Mouse (Mus musculus) midbrain, embryonic 15.5 days (tissue): ENCODE measurements at regions not wholly inside any gene's neighbourhood (a gene's known extent, or its start where the extent isn't known, plus 50 kb on each side); places are given as distances from the start of the nearest gene placed in this dataset.

ENCODE experiments used
- ATAC-seq: fragments of 200-750 bp; cut with Nextera tagmentation; replicated peaks from 2 replicates; pipeline ENCODE4 v1.8.0; 2017; ENCODE audit warnings: moderate TSS enrichment
- H3K27ac ChIP-seq: fragments of 300-500 bp; sonication (generic); 2 replicates; pipeline ENCODE4 v1.5.1; 2015; ENCODE audit warnings: mild to moderate bottlenecking, inconsistent platforms
- H3K27me3 ChIP-seq: fragments of 300-500 bp; sonication (generic); replicated peaks from 2 replicates; pipeline ENCODE4 v1.6.1; 2015; ENCODE audit warnings: inconsistent platforms
- H3K36me3 ChIP-seq: fragments of 300-500 bp; sonication (generic); replicated peaks from 2 replicates; pipeline ENCODE4 v1.6.1; 2015; ENCODE audit warnings: inconsistent platforms
- H3K4me1 ChIP-seq: fragments of 300-500 bp; sonication (generic); 2 replicates; pipeline ENCODE4 v1.6.1; 2015; ENCODE audit warnings: inconsistent platforms
- H3K4me2 ChIP-seq: fragments of 300-500 bp; sonication (generic); 2 replicates; pipeline ENCODE4 v1.6.1; 2015; ENCODE audit warnings: inconsistent platforms, mild to moderate bottlenecking, moderate library complexity
- H3K4me3 ChIP-seq: fragments of 300-500 bp; sonication (generic); 2 replicates; pipeline ENCODE4 v1.5.1; 2015; ENCODE audit warnings: mild to moderate bottlenecking, inconsistent platforms
- H3K9ac ChIP-seq: fragments of 300-500 bp; sonication (generic); 2 replicates; pipeline ENCODE4 v1.6.1; 2015; ENCODE audit warnings: mild to moderate bottlenecking, inconsistent platforms
- H3K9me3 ChIP-seq: fragments of 300-500 bp; sonication (generic); 2 replicates; pipeline ENCODE4 v1.6.1; 2016; ENCODE audit warnings: inconsistent platforms
- WGBS: fragments of 180-500 bp; shearing (Covaris S2); methylation state at CpG from one replicate; pipeline ENCODE4 v1.1.7; 2015; ENCODE audit warnings: mixed read lengths; 5-methylcytosine and 5-hydroxymethylcytosine counted together

- Histone ChIP-seq H3K9ac (no peak overlapping the region), H3K4me3 (no peak overlapping the region), H3K9me3 (no peaks in the 10 kb centered on the region), H3K36me3 (no peaks in the 10 kb centered on the region), H3K27me3 (no peaks in the 10 kb centered on the region), H3K4me2 (no peak overlapping the region), H3K4me1 (no peaks in the 10 kb centered on the region), H3K27ac (no peak overlapping the region)
- ATAC-seq: no peak
- WGBS: 91% methylated on average over 1 of the region's 1 CpGs
Measured at GRCm38 (mm10) chr15:28560035-28560434, 356.5 kb downstream of the Dnah5 start.

DNA sequence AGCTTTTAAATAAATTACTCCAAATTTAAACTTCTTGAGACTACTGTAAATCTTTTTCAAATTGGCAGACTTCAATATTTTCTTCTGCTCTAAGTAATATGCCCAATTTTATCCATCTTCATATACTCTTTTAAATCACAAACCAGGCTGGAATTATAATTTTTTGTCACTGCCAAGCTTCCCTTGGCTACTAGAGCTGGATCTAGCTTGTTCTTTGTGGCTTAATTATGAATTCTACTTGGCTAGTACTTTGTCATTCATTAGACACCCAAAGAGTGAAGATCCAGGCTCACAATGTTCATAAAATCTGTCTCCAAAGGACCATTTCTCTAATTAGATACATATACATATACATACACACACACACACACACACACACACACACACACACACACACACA, 391.7 kb downstream of the Dnah5 start:
- no peaks in the 10 kb centered on the region for H3K4me1 ChIP-seq
- H3K27me3 ChIP-seq: no peaks in the 10 kb centered on the region
- no peak for ATAC-seq
- H3K36me3 ChIP-seq: no peaks in the 10 kb centered on the region
- H3K4me2 ChIP-seq: no peak overlapping the region
- no peak overlapping the region for H3K4me3 ChIP-seq
- H3K9me3 ChIP-seq: no peaks in the 10 kb centered on the region
- H3K9ac ChIP-seq: no peak overlapping the region
- no peak overlapping the region for H3K27ac ChIP-seq

DNA sequence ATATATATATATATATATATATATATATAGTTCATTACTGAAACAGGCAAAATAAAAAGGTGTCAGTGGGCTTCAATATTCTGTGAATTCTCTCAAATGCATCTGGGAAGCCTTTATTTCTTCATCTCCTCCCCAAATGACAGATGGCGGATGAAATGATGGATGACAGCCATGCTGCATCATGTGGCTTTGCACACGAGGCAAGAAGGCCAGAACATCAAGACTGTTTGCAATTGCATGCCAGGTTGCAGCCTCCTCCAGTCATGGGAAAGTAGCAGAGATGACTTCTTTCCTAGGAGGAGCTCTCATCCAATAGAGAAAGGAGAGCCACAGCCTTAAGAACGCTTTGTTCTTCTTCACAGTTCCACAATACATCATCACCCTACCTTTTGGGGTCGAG, 392.2 kb downstream of the Dnah5 start:
- Histone ChIP-seq H3K4me2 (no peak overlapping the region), H3K9me3 (no peaks in the 10 kb centered on the region), H3K36me3 (no peaks in the 10 kb centered on the region), H3K27ac (no peak overlapping the region), H3K9ac (no peak overlapping the region), H3K4me1 (no peaks in the 10 kb centered on the region), H3K27me3 (no peaks in the 10 kb centered on the region), H3K4me3 (no peak overlapping the region)
- ATAC-seq: no peak
- 80% methylated on average over 4 of the region's 4 CpGs for WGBS

DNA sequence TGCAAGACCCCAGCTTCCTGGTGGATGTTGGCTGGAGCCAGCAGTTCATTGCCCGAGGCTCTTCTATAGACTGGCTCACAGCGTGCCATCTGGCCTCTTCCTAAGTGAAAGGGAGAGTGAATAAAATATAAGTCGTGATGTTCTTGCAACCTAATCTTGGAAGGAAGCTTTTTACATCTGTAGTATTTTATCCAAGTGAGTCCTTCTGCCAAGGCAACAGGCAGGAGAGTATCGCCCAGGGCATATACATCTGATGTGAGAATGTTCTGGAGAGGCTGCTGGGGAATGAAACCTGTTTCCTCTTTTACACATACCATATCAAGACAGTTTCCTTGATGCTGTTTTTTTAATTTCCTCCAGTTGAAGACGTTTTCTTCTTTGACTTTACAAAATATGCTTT, 396.6 kb downstream of the Dnah5 start:
- H3K9me3 ChIP-seq: no peaks in the 10 kb centered on the region
- ATAC-seq: no peak
- 73% methylated on average over 5 of the region's 5 CpGs for WGBS
- H3K4me3 ChIP-seq: no peak overlapping the region
- H3K4me1 ChIP-seq: no peaks in the 10 kb centered on the region
- no peak overlapping the region for H3K27ac ChIP-seq
- H3K36me3 ChIP-seq: no peaks in the 10 kb centered on the region
- no peaks in the 10 kb centered on the region for H3K27me3 ChIP-seq
- no peak overlapping the region for H3K4me2 ChIP-seq
- H3K9ac ChIP-seq: no peak overlapping the region

GRCm38 (mm10) chr15:28615662-28616061, 412.1 kb downstream of the Dnah5 start:
- H3K9ac ChIP-seq: no peak overlapping the region
- 82% methylated on average over 3 of the region's 3 CpGs for WGBS
- no peak overlapping the region for H3K27ac ChIP-seq
- H3K4me3 ChIP-seq: no peak overlapping the region
- no peaks in the 10 kb centered on the region for H3K4me1 ChIP-seq
- ATAC-seq: no peak
- no peaks in the 10 kb centered on the region for H3K36me3 ChIP-seq
- no peaks in the 10 kb centered on the region for H3K27me3 ChIP-seq
- no peak overlapping the region for H3K4me2 ChIP-seq
- no peaks in the 10 kb centered on the region for H3K9me3 ChIP-seq

- Histone ChIP-seq H3K27me3 (no peaks in the 10 kb centered on the region), H3K9me3 (no peaks in the 10 kb centered on the region), H3K27ac (no peak overlapping the region), H3K36me3 (no peaks in the 10 kb centered on the region), H3K4me3 (no peak overlapping the region), H3K4me2 (no peak overlapping the region), H3K4me1 (peaks cover 4% of the 10 kb centered on the region; the same call in 1 of the 2 replicates), H3K9ac (no peak overlapping the region)
- 10% methylated on average over 3 of the region's 3 CpGs for WGBS
- ATAC-seq: peak; percentile 75
Measured at GRCm38 (mm10) chr15:28640349-28640748, 436.8 kb downstream of the Dnah5 start.

DNA sequence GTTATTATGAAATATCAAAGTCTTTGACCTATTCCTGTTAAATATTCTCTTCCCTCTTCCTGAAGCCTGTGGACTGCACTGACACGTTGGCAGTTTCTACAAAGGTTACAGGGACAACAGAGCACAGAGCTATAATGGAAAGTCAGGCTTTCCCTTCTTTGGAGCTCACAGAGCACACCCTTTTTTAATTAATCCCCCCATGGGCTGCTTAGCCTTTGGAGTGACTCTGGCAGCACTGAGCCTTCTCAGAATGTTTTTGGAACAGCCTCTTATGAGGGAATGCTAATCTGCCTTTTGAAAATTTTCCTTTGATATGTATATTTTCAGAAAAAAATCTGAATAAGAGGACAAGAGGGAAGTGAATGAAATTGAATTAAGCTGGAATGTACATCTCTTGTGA, 441.6 kb downstream of the Dnah5 start:
- H3K27ac ChIP-seq: no peak overlapping the region
- ATAC-seq: peak; percentile 80; the same call in 1 of the 2 replicates
- no peaks in the 10 kb centered on the region for H3K27me3 ChIP-seq
- H3K4me2 ChIP-seq: no peak overlapping the region
- no peak overlapping the region for H3K4me3 ChIP-seq
- peaks cover 4% of the 10 kb centered on the region; the same call in 1 of the 2 replicates for H3K4me1 ChIP-seq
- 0% methylated on average over 1 of the region's 1 CpGs for WGBS
- no peaks in the 10 kb centered on the region for H3K36me3 ChIP-seq
- no peak overlapping the region for H3K9ac ChIP-seq
- no peaks in the 10 kb centered on the region for H3K9me3 ChIP-seq

DNA sequence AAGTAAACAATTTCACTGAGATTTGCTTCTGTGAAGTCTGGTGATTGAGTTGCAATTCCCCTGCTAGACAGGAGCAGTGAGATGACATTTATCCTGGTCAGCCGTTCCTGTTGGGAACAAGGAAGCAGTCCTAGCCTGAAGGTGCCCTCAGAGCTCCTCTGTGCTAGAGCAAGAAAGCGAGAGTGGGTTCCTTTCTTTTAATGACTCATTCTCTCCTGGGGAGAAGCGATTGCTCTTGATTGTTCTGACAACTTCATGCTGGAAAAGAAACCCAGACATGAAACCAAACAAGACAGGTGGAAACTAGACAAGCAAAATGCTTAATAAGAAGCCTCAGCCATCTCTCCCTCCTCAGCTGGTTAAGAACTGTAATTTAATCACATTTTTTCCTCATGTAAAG, 450.4 kb downstream of the Dnah5 start:
- Histone ChIP-seq H3K4me1 (no peaks in the 10 kb centered on the region), H3K27me3 (no peaks in the 10 kb centered on the region), H3K9ac (no peak overlapping the region), H3K4me3 (no peak overlapping the region), H3K9me3 (no peaks in the 10 kb centered on the region), H3K4me2 (no peak overlapping the region), H3K36me3 (no peaks in the 10 kb centered on the region), H3K27ac (no peak overlapping the region)
- ATAC-seq: no peak
- WGBS: 51% methylated on average over 3 of the region's 3 CpGs

GRCm38 (mm10) chr15:28663847-28664602, 460.5 kb downstream of the Dnah5 start:
- no peaks in the 10 kb centered on the region for H3K9me3 ChIP-seq
- no peaks in the 10 kb centered on the region for H3K27me3 ChIP-seq
- no peak overlapping the region for H3K4me3 ChIP-seq
- H3K36me3 ChIP-seq: no peaks in the 10 kb centered on the region
- 82% methylated on average over 6 of the region's 6 CpGs for WGBS
- ATAC-seq: peak; percentile 78
- H3K9ac ChIP-seq: no peak overlapping the region
- H3K27ac ChIP-seq: no peak overlapping the region
- no peaks in the 10 kb centered on the region for H3K4me1 ChIP-seq
- H3K4me2 ChIP-seq: no peak overlapping the region
